Mouse (Mus musculus): Measurements from ENCODE around the gene Map1s. TPM values are rescaled to one million over a fixed set of nuclear protein-coding genes. Genes with fewer than 3 reads are reported as not detected.
A peak's percentile ranks its signal among the peaks of the same experiment; 100 is the strongest.

Map1s gene
- polyA plus RNA-seq, 1 experiment from 2014 or later, result 15.2 TPM

DNA sequence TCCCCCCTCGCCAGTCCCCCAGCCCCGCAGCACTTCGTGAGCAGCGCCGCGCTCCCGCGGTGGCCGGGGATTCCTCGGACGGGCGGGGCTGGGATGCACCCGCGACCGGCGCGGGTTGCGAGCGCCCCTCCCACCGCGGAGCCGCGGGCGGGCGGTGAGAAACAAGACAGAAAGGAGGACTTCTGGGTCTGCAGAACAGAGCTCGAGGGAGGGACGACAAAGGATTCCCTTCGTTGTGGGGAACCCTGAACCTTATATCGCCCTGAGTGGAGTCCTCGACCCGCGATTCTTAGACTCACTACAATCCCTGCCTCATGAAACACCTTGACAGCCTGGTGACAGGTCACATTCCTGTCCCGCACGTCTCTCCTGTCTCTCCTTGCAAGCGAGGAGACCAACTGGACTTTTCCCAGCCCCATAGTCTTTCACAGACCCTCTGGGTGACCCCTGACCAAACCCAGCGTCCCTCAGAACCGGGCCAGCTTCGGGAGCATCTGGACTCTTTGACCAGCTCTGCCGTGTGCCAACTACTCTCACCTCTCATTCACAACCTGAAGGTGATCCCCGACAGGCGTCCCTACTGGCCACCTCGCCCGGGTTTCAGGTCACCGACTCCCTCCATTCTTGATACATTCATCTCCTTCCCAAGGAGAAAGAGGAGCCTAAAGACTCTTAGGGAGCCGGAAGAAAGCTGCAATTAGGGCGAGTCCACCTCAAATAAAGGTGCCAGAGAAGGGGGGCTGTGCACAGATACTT lies 41.6 kb upstream of the Map1s start:
- Histone ChIP-seq H3K4me3 (ENCODE audit: low read depth, low read length) (peak overlapping the region; percentile 39), H3K27ac (replicated peaks) (no peak overlapping the region), H3K4me2 (replicated peaks; ENCODE audit: low read depth) (peak overlapping the region; percentile 66), H3K9me3 (ENCODE audit: control insufficient read depth, low read length) (no peaks in the 10 kb centered on the region), H3K9ac (ENCODE audit: low read length) (no peak overlapping the region; the same call in 1 of the 2 replicates), H3K36me3 (ENCODE audit: control insufficient read depth, insufficient read depth, low read length) (0 out of 2 replicates have a peak, but pooled peaks cover 2% of the 10 kb centered on the region), H3K4me1 (replicated peaks; ENCODE audit: control insufficient read depth, insufficient read depth) (peaks cover 8% of the 10 kb centered on the region), H3K27me3 (ENCODE audit: control insufficient read depth, insufficient read depth, low read length) (peaks cover 8% of the 10 kb centered on the region; the same call in 1 of the 2 replicates)
- ATAC-seq (ENCODE audit: low FRiP score, low TSS enrichment), result no peak
- DNase-seq (ENCODE audit: low spot score), result no peak
- TF ChIP-seq EP300 (optimal IDR thresholded peaks at IDR 0.05), result no peak
- TF ChIP-seq CTCF (IDR thresholded peaks at IDR 0.05; ENCODE audit: low read depth), result no peak
- 3% methylated on average over 45 of the region's 46 CpGs for WGBS

DNA sequence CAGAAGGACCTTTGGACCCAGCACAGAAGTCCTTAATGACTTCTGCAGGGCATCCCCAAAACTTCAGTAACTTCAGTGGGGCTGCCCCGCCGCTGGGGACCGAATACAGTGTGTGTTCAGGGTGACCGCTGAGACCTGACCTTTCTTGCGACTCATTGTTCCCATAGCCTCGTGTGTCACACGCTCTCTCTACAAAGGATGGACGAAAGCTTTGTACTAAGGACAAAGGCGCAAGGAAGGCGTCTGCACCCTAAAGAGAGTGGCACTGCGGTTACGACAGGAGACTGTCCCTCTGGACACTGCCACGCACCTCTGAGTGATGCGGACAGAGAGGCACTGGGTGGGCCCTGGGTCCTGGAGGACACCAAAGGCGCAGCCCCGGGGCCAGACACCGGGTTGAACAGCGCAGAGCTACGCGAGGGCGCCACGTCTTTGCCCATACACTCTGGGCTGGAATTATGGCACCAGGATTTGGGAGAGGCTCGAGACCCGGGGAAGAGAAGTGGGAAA lies 41.0 kb upstream of the Map1s start:
- peaks cover 8% of the 10 kb centered on the region for H3K4me1 ChIP-seq (replicated peaks; ENCODE audit: control insufficient read depth, insufficient read depth)
- DNase-seq (ENCODE audit: low spot score) (no peak), ATAC-seq (ENCODE audit: low FRiP score, low TSS enrichment) (peak; percentile 18; the same call in 1 of the 2 replicates)
- TF ChIP-seq EP300 (optimal IDR thresholded peaks at IDR 0.05) (no peak), CTCF (IDR thresholded peaks at IDR 0.05; ENCODE audit: low read depth) (no peak)
- WGBS, result 6% methylated on average over 24 of the region's 24 CpGs
- 0 out of 2 replicates have a peak overlapping the region, but pooled peaks have one; percentile 3 for H3K27ac ChIP-seq (replicated peaks)
- peak overlapping the region; percentile 68 for H3K4me3 ChIP-seq (ENCODE audit: low read depth, low read length)
- no peaks in the 10 kb centered on the region for H3K9me3 ChIP-seq (ENCODE audit: control insufficient read depth, low read length)
- peak overlapping the region; percentile 60; the same call in 1 of the 2 replicates for H3K9ac ChIP-seq (ENCODE audit: low read length)
- peaks cover 8% of the 10 kb centered on the region; the same call in 1 of the 2 replicates for H3K27me3 ChIP-seq (ENCODE audit: control insufficient read depth, insufficient read depth, low read length)
- H3K4me2 ChIP-seq (replicated peaks; ENCODE audit: low read depth), result peak overlapping the region; percentile 66
- 0 out of 2 replicates have a peak, but pooled peaks cover 2% of the 10 kb centered on the region for H3K36me3 ChIP-seq (ENCODE audit: control insufficient read depth, insufficient read depth, low read length)

DNA sequence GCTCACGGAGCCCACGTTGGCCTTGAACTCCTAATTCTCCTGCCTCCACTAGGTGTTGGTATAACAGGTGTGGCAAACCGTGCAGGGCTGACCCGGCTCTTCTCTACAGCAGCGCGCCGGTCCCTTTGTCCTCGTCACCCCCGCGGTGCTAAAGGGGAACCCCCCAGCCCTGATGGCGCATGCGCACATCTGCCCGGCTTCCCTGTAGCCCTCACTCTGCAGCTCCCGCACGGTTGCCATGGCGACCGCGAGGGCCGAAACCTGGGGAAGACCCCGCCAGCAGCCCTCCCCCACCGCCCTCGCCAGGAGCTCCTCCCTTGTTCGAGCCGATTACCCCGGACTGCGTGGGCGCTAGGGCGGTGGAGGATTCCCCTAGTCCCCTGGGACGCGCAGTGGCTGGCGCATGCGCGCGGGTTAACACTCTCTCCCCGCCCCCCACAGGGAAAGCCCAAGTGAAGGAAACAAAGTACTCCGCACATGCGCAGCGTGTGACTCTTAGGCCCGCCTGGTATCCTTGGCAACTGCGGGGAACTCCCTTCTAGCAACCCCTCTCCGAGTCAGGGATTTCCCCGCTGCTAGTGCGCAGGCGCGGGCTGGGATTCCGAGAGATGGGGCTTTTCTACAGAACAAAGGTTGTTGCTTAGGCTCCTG lies 40.3 kb upstream of the Map1s start:
- DNase-seq (ENCODE audit: low spot score), result peak; percentile 98
- Histone ChIP-seq H3K4me2 (replicated peaks; ENCODE audit: low read depth) (peak overlapping the region; percentile 66), H3K4me3 (ENCODE audit: low read depth, low read length) (peak overlapping the region; percentile 68), H3K36me3 (ENCODE audit: control insufficient read depth, insufficient read depth, low read length) (0 out of 2 replicates have a peak, but pooled peaks cover 2% of the 10 kb centered on the region), H3K9ac (ENCODE audit: low read length) (peak overlapping the region; percentile 60), H3K27me3 (ENCODE audit: control insufficient read depth, insufficient read depth, low read length) (peaks cover 8% of the 10 kb centered on the region; the same call in 1 of the 2 replicates), H3K27ac (replicated peaks) (peak overlapping the region; percentile 74), H3K9me3 (ENCODE audit: control insufficient read depth, low read length) (no peaks in the 10 kb centered on the region), H3K4me1 (replicated peaks; ENCODE audit: control insufficient read depth, insufficient read depth) (peaks cover 8% of the 10 kb centered on the region)
- WGBS, result under 1% methylated on average over 44 of the region's 46 CpGs
- peak; percentile 90 for ATAC-seq (ENCODE audit: low FRiP score, low TSS enrichment)
- TF ChIP-seq CTCF (IDR thresholded peaks at IDR 0.05; ENCODE audit: low read depth) (no peak), EP300 (optimal IDR thresholded peaks at IDR 0.05) (no peak)

DNA sequence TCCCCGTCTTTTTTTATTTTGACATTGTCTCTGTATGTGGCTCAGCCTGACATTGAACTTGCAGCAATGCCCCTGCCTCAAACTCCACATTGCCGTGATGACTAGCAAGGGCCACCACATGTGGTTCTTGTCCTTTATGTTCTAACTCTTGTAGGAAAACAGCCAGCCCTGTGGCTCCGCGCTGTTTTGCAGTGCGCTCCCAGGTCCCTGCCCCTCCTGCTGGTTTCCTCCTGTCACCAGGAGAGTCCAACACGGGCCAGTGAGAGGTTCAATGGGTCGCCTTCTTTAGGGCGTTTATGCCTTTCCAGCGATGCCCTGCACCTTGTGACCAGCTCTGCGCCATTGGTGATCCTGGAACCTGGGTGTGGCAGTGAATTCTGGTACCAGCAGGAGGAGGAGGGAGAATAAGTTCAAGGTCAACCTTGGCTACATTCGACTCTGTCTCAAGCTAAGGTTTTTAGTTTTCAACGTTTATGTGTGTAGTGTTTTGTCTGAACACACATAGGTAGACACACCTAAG lies 39.7 kb upstream of the Map1s start:
- Histone ChIP-seq H3K9me3 (ENCODE audit: control insufficient read depth, low read length) (no peaks in the 10 kb centered on the region), H3K4me3 (ENCODE audit: low read depth, low read length) (peak overlapping the region; percentile 68), H3K9ac (ENCODE audit: low read length) (peak overlapping the region; percentile 35), H3K27me3 (ENCODE audit: control insufficient read depth, insufficient read depth, low read length) (peaks cover 8% of the 10 kb centered on the region; the same call in 1 of the 2 replicates), H3K27ac (replicated peaks) (peak overlapping the region; percentile 74; the same call in 1 of the 2 replicates), H3K36me3 (ENCODE audit: control insufficient read depth, insufficient read depth, low read length) (0 out of 2 replicates have a peak, but pooled peaks cover 2% of the 10 kb centered on the region), H3K4me2 (replicated peaks; ENCODE audit: low read depth) (peak overlapping the region; percentile 66), H3K4me1 (replicated peaks; ENCODE audit: control insufficient read depth, insufficient read depth) (peaks cover 8% of the 10 kb centered on the region)
- TF ChIP-seq EP300 (optimal IDR thresholded peaks at IDR 0.05), result no peak
- no peak for TF ChIP-seq CTCF (IDR thresholded peaks at IDR 0.05; ENCODE audit: low read depth)
- 3% methylated on average over 12 of the region's 12 CpGs for WGBS
- peak; percentile 4 for ATAC-seq (ENCODE audit: low FRiP score, low TSS enrichment)
- DNase-seq (ENCODE audit: low spot score), result no peak

DNA sequence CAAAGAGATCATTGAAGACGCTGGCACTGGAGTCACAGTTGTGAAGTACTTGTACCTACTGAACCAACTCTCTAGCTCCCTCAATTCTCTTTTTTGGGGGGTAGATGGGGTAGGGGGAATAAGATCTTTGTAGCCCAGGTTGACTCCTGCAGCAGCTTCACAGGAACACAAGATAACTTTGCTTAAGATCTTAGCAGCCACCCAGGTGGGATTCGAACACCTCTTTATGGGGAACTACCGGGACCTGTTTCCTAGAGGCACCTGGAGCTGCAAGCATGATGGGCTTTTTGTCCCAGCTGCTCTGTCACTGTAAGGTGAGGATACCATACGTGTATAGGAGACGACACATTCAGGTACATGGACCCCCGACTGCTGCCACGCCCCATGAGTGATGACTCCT lies 39.2 kb upstream of the Map1s start:
- Histone ChIP-seq H3K4me2 (replicated peaks; ENCODE audit: low read depth) (no peak overlapping the region), H3K27ac (replicated peaks) (no peak overlapping the region)
- 83% methylated on average over 7 of the region's 7 CpGs for WGBS

More for the DNA sequence above, 39.2 kb upstream of the Map1s start:
- Histone ChIP-seq H3K9me3 (ENCODE audit: control insufficient read depth, low read length) (no peaks in the 10 kb centered on the region), H3K9ac (ENCODE audit: low read length) (no peak overlapping the region), H3K36me3 (ENCODE audit: control insufficient read depth, insufficient read depth, low read length) (0 out of 2 replicates have a peak, but pooled peaks cover 2% of the 10 kb centered on the region), H3K4me1 (replicated peaks; ENCODE audit: control insufficient read depth, insufficient read depth) (peaks cover 8% of the 10 kb centered on the region), H3K27me3 (ENCODE audit: control insufficient read depth, insufficient read depth, low read length) (peaks cover 8% of the 10 kb centered on the region; the same call in 1 of the 2 replicates), H3K4me3 (ENCODE audit: low read depth, low read length) (no peak overlapping the region)
- no peak for ATAC-seq (ENCODE audit: low FRiP score, low TSS enrichment)
- no peak for TF ChIP-seq EP300 (optimal IDR thresholded peaks at IDR 0.05)
- no peak for TF ChIP-seq CTCF (IDR thresholded peaks at IDR 0.05; ENCODE audit: low read depth)
- DNase-seq (ENCODE audit: low spot score), result no peak

Measured in stomach, postnatal 0 days (tissue).